Mouse (Mus musculus) left cerebral cortex, adult 2 months (tissue): ENCODE results near the gene Sp2. TPM values are rescaled to one million over a fixed set of nuclear protein-coding genes. Genes with fewer than 3 reads are reported as not detected.
A peak's percentile ranks its signal among the peaks of the same experiment; 100 is the strongest.

Experiments
- DNase-seq, 2 experiments: peaks; one replicate each; pipeline ENCODE4 v3.0.0; 2021 to 2022; ENCODE audit warnings: low spot score in 2 of 2, mixed read lengths in 1 of 2; ENCODE audit errors: extremely low spot score in 1 of 2
- H3K27ac ChIP-seq: fragments of 200-600 bp; 2 replicates; pipeline ENCODE4 v1.8.1; 2022
- H3K4me3 ChIP-seq: fragments of 200-600 bp; 2 replicates; pipeline ENCODE4 v1.8.1; 2022
- CTCF ChIP-seq: fragments of 200-600 bp; IDR thresholded peaks from 2 replicates; pipeline ENCODE4 v1.8.1; 2022; ENCODE audit warnings: antibody characterized with exemption, mild to moderate bottlenecking, moderate library complexity
- intact Hi-C: fragments of 180-260 bp; cut with DNase I; formaldehyde crosslinking; loops from one replicate; pipeline ENCODE4 v1.15.1; 2025
- total RNA-seq, 2 experiments: library from RNA; stranded (reverse); gene quantifications; 2 replicates each; pipeline ENCODE4 v1.2.3; 2021

Gene Sp2
- total RNA-seq, 2 experiments from 2014 or later, result 12.6 to 15.2 TPM

GRCm38 (mm10) chr11:96912682-96913081, 70.1 kb downstream of the Sp2 start:
- TF ChIP-seq CTCF, result no peak
- intact Hi-C loops, result no loop called here
- no peak overlapping the region for H3K27ac ChIP-seq
- DNase-seq, result no peak
- no peak overlapping the region for H3K4me3 ChIP-seq

- DNase-seq, result peak; percentile 80 to 84
- intact Hi-C loops, result loop anchor here (1.0 kb wide), 1 partner anchor 43 kb away; no protein-coding TSS in a partner anchor
- H3K27ac ChIP-seq, result no peak overlapping the region
- H3K4me3 ChIP-seq, result no peak overlapping the region
- TF ChIP-seq CTCF, result peak; percentile 88
Measured at GRCm38 (mm10) chr11:96910003-96910402, 72.8 kb downstream of the Sp2 start.

DNA sequence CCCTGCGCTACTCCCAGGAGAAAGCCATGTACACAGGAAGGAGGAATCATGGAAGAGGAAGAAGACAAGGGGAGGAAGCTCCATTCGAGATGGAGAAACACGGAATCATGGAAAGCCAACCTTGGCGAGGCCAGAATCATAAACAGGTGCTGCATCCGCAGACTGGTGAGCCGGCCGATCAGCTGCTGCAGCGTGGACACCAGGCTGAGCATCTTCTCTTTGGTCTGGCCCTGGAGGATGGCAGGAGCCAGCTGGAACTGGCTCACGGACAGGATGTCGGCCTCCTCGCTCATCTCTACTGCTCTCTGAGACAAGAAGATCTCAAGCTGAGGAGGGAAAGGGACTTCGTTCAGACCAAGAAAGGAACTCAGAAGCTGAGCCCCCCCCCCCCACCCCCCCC, 74.2 kb downstream of the Sp2 start:
- intact Hi-C loops, result no loop called here
- no peak for DNase-seq
- TF ChIP-seq CTCF, result no peak
- H3K4me3 ChIP-seq, result no peak overlapping the region
- no peak overlapping the region for H3K27ac ChIP-seq

- no peak for TF ChIP-seq CTCF
- H3K27ac ChIP-seq, result 0 out of 2 replicates have a peak overlapping the region, but pooled peaks have one; percentile 40
- DNase-seq, result no peak
- intact Hi-C loops, result no loop called here
- H3K4me3 ChIP-seq, result no peak overlapping the region
Measured at GRCm38 (mm10) chr11:96906431-96907161, 76.2 kb downstream of the Sp2 start.

Other genes with a start within 250 kb of the Sp2 start
- 10 to 100 TPM; 49.7 to 52.2 TPM for gene Snx11, start 205.4 kb downstream of the Sp2 start, total RNA-seq
- 10 to 100 TPM; 45.5 to 46.5 TPM for gene Cbx1, start 193.8 kb downstream of the Sp2 start, total RNA-seq
- 100 to 1,000 TPM; 281 to 290 TPM for gene Nfe2l1, start 153.0 kb downstream of the Sp2 start, total RNA-seq
- gene Copz2, start 133.1 kb downstream of the Sp2 start, total RNA-seq, result 1 to 10 TPM; 4.8 to 5.0 TPM
- gene Cdk5rap3, start 66.5 kb downstream of the Sp2 start, total RNA-seq, result 10 to 100 TPM; 28.6 to 30.0 TPM
- not detected for gene Prr15l, start 54.9 kb downstream of the Sp2 start, total RNA-seq
- gene Pnpo, start 39.0 kb downstream of the Sp2 start, total RNA-seq, result 10 to 100 TPM; 40.0 to 40.2 TPM
- 1 to 10 TPM in 1 of 2 experiments, under 1 TPM in 1; 0.91 to 1.8 TPM for gene Sp6, start 30.4 kb upstream of the Sp2 start, total RNA-seq
- gene Scrn2, start 47.0 kb upstream of the Sp2 start, total RNA-seq, result 1 to 10 TPM; 2.8 to 3.4 TPM
- under 1 TPM; 0.51 to 0.52 TPM for gene Lrrc46, start 58.4 kb upstream of the Sp2 start, total RNA-seq
- 10 to 100 TPM; 66.5 to 67.0 TPM for gene Mrpl10, start 58.6 kb upstream of the Sp2 start, total RNA-seq
- gene Osbpl7, start 67.7 kb upstream of the Sp2 start, total RNA-seq, result 10 to 100 TPM; 14.0 to 15.2 TPM
- under 1 TPM; 0.32 to 0.40 TPM for gene Tbx21, start 132.4 kb upstream of the Sp2 start, total RNA-seq
- 10 to 100 TPM; 52.7 to 56.8 TPM for gene Tbkbp1, start 168.5 kb upstream of the Sp2 start, total RNA-seq
- 100 to 1,000 TPM; 108 to 120 TPM for gene Kpnb1, start 204.9 kb upstream of the Sp2 start, total RNA-seq